Mouse (Mus musculus) stomach, adult 2 months (tissue): ENCODE measurements around the gene Vmn1r27. TPM values are rescaled to one million over a fixed set of nuclear protein-coding genes. Genes with fewer than 3 reads are reported as not detected.

Source experiments
- polyA plus RNA-seq: library from polyadenylated mRNA; depleted of rRNA; stranded (reverse); fragments of >200 nt; gene quantifications from 2 replicates; pipeline ENCODE4 v1.2.3, GENCODE M21; 2012; rRNA removed

Vmn1r27 gene
- not detected in 2 replicates for polyA plus RNA-seq

GRCm38 (mm10) chr6:58218721-58219120 lies at the start of gene Vmn1r27:
Vmn1r27 (minus strand) TSS chr6:58218821.

GRCm38 (mm10) chr6:58261737-58262136 lies 43.1 kb upstream of the Vmn1r27 start, which contains the start of gene Vmn1r28:
Vmn1r28 (plus strand) TSS chr6:58262037.

Other genes starting within 250 kb of the Vmn1r27 start
- gene Vmn1r25, start 238.0 kb downstream of the Vmn1r27 start, polyA plus RNA-seq, result not detected in 2 replicates
- not detected in 2 replicates for gene Vmn1r26, start 203.7 kb downstream of the Vmn1r27 start, polyA plus RNA-seq
- gene Vmn1r28, start 43.2 kb upstream of the Vmn1r27 start, polyA plus RNA-seq, result not detected in 2 replicates
- gene Vmn1r29, start 82.7 kb upstream of the Vmn1r27 start, polyA plus RNA-seq, result not detected in 2 replicates
- not detected in 2 replicates for gene Vmn1r30, start 224.6 kb upstream of the Vmn1r27 start, polyA plus RNA-seq